Mouse (Mus musculus): ENCODE data around the gene Elp1.

DNA sequence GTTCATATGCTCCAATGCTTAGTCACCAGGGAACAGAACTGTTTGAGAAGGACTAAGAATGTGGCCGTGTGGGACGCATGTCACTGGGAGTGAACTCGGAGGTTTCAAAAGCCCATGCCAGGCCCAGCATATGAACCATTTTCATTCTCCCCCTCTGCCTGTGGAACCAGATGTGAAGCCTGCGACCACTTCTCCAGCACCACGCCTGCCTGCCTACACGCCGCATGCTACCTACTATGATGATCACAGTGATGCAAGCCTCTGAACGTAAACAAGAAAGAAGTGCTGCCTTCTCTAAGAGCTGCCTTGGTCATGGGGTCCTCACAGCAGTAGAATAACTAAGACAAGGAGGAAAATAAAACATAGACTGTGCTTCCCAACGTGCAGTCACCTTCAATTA lies 54.7 kb downstream of the Elp1 start:
- TF ChIP-seq CTCF (IDR thresholded peaks at IDR 0.05; ENCODE audit: low read depth, low read length) (no peak), POLR2A (IDR thresholded peaks at IDR 0.05; ENCODE audit: insufficient read depth, low read length) (no peak), EP300 (IDR thresholded peaks at IDR 0.05; ENCODE audit: insufficient read depth, low read depth, low read length) (no peak)

All from ES-Bruce4 (cell line).